Mouse (Mus musculus): ENCODE results near the gene Ccr8. TPM values are rescaled to one million over a fixed set of nuclear protein-coding genes. Genes with fewer than 3 reads are reported as not detected.

The Ccr8 gene
- polyA plus RNA-seq, 1 experiment from 2014 or later: not detected

DNA sequence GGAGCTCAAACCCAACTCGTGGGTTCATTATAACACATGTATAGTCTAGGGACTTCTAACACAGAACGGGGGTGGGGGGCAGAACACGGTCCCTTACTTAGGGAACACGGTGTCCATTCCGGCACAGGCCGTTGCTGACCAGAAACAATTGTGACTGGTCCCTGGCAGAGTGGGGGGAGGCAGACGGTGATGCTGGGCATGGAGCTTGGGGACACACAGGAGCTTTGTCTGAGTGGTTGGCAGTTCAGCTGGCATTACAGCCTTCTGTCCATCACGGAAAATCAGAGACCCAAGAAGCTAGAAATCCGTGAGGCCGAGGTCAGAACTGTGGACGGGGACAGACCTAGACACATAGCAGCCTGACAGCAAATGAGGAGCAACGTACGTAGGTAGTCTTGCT is 52.6 kb downstream of the Ccr8 start:
- Histone ChIP-seq H3K9me3 (no peaks in the 10 kb centered on the region), H3K4me1 (no peaks in the 10 kb centered on the region), H3K9ac (no peak overlapping the region), H3K4me2 (replicated peaks) (no peak overlapping the region), H3K4me3 (no peak overlapping the region), H3K27ac (no peak overlapping the region), H3K27me3 (replicated peaks) (no peaks in the 10 kb centered on the region), H3K36me3 (no peaks in the 10 kb centered on the region)
- ATAC-seq (ENCODE audit: low FRiP score, low read depth): no peak
- WGBS: 87% methylated on average over 13 of the region's 13 CpGs

Other genes starting within 250 kb of the Ccr8 start
- gene Wdr48, start 197.2 kb upstream of the Ccr8 start, polyA plus RNA-seq (2016; fragmentation: Nextera tagmentation; extraction: Ambion mirVana): 63.1 and 67.7 TPM in 2 replicates
- 22.6 and 23.8 TPM in 2 replicates for gene Gorasp1, start 154.5 kb upstream of the Ccr8 start, polyA plus RNA-seq (2016; fragmentation: Nextera tagmentation; extraction: Ambion mirVana)
- gene Ttc21a, start 154.5 kb upstream of the Ccr8 start, polyA plus RNA-seq (2016; fragmentation: Nextera tagmentation; extraction: Ambion mirVana): 0.28 and 0.38 TPM in 2 replicates
- gene Csrnp1, start 107.5 kb upstream of the Ccr8 start, polyA plus RNA-seq (2016; fragmentation: Nextera tagmentation; extraction: Ambion mirVana): 2.4 and 2.7 TPM in 2 replicates
- 0.25 and 0.49 TPM in 2 replicates for gene Xirp1, start 68.5 kb upstream of the Ccr8 start, polyA plus RNA-seq (2016; fragmentation: Nextera tagmentation; extraction: Ambion mirVana)
- gene Cx3cr1, start 22.2 kb upstream of the Ccr8 start, polyA plus RNA-seq (2016; fragmentation: Nextera tagmentation; extraction: Ambion mirVana): 7.4 and 7.8 TPM in 2 replicates
- 38.2 and 38.6 TPM in 2 replicates for gene Slc25a38, start 18.3 kb downstream of the Ccr8 start, polyA plus RNA-seq (2016; fragmentation: Nextera tagmentation; extraction: Ambion mirVana)
- 867 and 933 TPM in 2 replicates for gene Rpsa, start 35.6 kb downstream of the Ccr8 start, polyA plus RNA-seq (2016; fragmentation: Nextera tagmentation; extraction: Ambion mirVana)
- 0.08 and 0.17 TPM in 2 replicates for gene Mobp, start 57.6 kb downstream of the Ccr8 start, polyA plus RNA-seq (2016; fragmentation: Nextera tagmentation; extraction: Ambion mirVana)
- gene Myrip, start 209.4 kb downstream of the Ccr8 start, polyA plus RNA-seq (2016; fragmentation: Nextera tagmentation; extraction: Ambion mirVana): 2.3 and 2.4 TPM in 2 replicates

Measured in neural tube, embryonic 12.5 days (tissue).